Mouse (Mus musculus) cerebellum, adult 2 months (tissue): Measurements from ENCODE around the gene Efnb3. TPM values are rescaled to one million over a fixed set of nuclear protein-coding genes. Genes with fewer than 3 reads are reported as not detected.

Experiments used
- DNase-seq, 2 experiments: peaks; one replicate each; pipeline ENCODE4 v3.0.0; 2021
- H3K27ac ChIP-seq: fragments of 200-500 bp; 2 replicates; pipeline ENCODE4 v1.5.1; 2012; ENCODE audit warnings: low read length, control low read depth, inconsistent platforms; ENCODE audit not compliant: insufficient read depth
- H3K27me3 ChIP-seq: fragments of 200-500 bp; 2 replicates; pipeline ENCODE4 v1.6.1; 2012; ENCODE audit warnings: inconsistent platforms, mild to moderate bottlenecking, low read length, moderate library complexity; ENCODE audit not compliant: control insufficient read depth, insufficient read depth
- H3K4me1 ChIP-seq: fragments of 200-500 bp; 2 replicates; pipeline ENCODE4 v1.6.1; 2011; ENCODE audit warnings: low read length; ENCODE audit not compliant: control insufficient read depth, insufficient read depth
- H3K4me3 ChIP-seq: fragments of 200-500 bp; replicated peaks from 2 replicates; pipeline ENCODE3; 2011; ENCODE audit warnings: mild to moderate bottlenecking, low read depth, low read length, control low read depth; ENCODE audit not compliant: insufficient read depth
- CTCF ChIP-seq: fragments of 200-500 bp; IDR thresholded peaks from 2 replicates; pipeline ENCODE4 v1.5.1; 2011; ENCODE audit warnings: low read depth, mild to moderate bottlenecking, control low read depth, low read length, moderate library complexity, borderline replicate concordance; ENCODE audit not compliant: insufficient read depth
- POLR2A ChIP-seq: fragments of 200-500 bp; IDR thresholded peaks from 2 replicates; pipeline ENCODE4 v1.6.1; 2011; ENCODE audit warnings: low read length, control low read depth, borderline replicate concordance; ENCODE audit not compliant: insufficient read depth
- WGBS: fragments of 180-500 bp; shearing (Covaris S2); methylation state at CpG from one replicate; pipeline ENCODE4 v1.1.7; 2018; 5-methylcytosine and 5-hydroxymethylcytosine counted together
- polyA plus RNA-seq: library from polyadenylated mRNA; depleted of rRNA; stranded (reverse); fragments of >200 nt; gene quantifications from 2 replicates; pipeline ENCODE4 v1.2.3, GENCODE M21; 2012

Gene Efnb3
- polyA plus RNA-seq, 1 experiment = 104 TPM

GRCm38 (mm10) chr11:69604347-69604746 lies 44.3 kb upstream of the Efnb3 start:
- H3K4me3 ChIP-seq = peak overlapping the region; percentile 78
- peak overlapping the region; percentile 97 for H3K27ac ChIP-seq
- DNase-seq = peak; percentile 45 to 57
- H3K4me1 ChIP-seq = peaks cover 28% of the 10 kb centered on the region
- TF ChIP-seq CTCF = no peak
- TF ChIP-seq POLR2A = no peak
- no peaks in the 10 kb centered on the region for H3K27me3 ChIP-seq
- WGBS = 8% methylated on average over 3 of the region's 3 CpGs

GRCm38 (mm10) chr11:69603516-69603915 lies 43.5 kb upstream of the Efnb3 start:
- 5% methylated on average over 8 of the region's 8 CpGs for WGBS
- peak overlapping the region; percentile 78 for H3K4me3 ChIP-seq

GRCm38 (mm10) chr11:69601768-69602167 lies 41.8 kb upstream of the Efnb3 start:
- TF ChIP-seq POLR2A = no peak
- TF ChIP-seq CTCF = no peak
- no peak for DNase-seq
- Histone ChIP-seq H3K27ac (peak overlapping the region; percentile 19; the same call in 1 of the 2 replicates), H3K27me3 (no peaks in the 10 kb centered on the region), H3K4me3 (no peak overlapping the region), H3K4me1 (peaks cover 28% of the 10 kb centered on the region)
- WGBS = 33% methylated on average over 3 of the region's 3 CpGs

More at GRCm38 (mm10) chr11:69603516-69603915, 43.5 kb upstream of the Efnb3 start:
- Histone ChIP-seq H3K4me1 (peaks cover 28% of the 10 kb centered on the region), H3K27ac (peak overlapping the region; percentile 97), H3K27me3 (no peaks in the 10 kb centered on the region)
- DNase-seq = no peak
- TF ChIP-seq POLR2A = no peak
- TF ChIP-seq CTCF = no peak

- WGBS = 6% methylated on average over 6 of the region's 6 CpGs
- peak; percentile 62 to 67 for DNase-seq
- TF ChIP-seq POLR2A = no peak
- TF ChIP-seq CTCF = no peak
- Histone ChIP-seq H3K4me1 (peaks cover 28% of the 10 kb centered on the region), H3K27ac (peak overlapping the region; percentile 55; the same call in 1 of the 2 replicates), H3K27me3 (no peaks in the 10 kb centered on the region), H3K4me3 (no peak overlapping the region)
Measured at GRCm38 (mm10) chr11:69600098-69600497, 40.1 kb upstream of the Efnb3 start.

- no peak for TF ChIP-seq CTCF
- no peak overlapping the region for H3K27ac ChIP-seq
- H3K4me3 ChIP-seq = no peak overlapping the region
- peaks cover 28% of the 10 kb centered on the region for H3K4me1 ChIP-seq
- no peaks in the 10 kb centered on the region for H3K27me3 ChIP-seq
- 21% methylated on average over 9 of the region's 9 CpGs for WGBS
- DNase-seq = no peak
Measured at GRCm38 (mm10) chr11:69599436-69599835, 39.4 kb upstream of the Efnb3 start.

- no peak for DNase-seq
- H3K4me1 ChIP-seq = peaks cover 2% of the 10 kb centered on the region
- WGBS = 95% methylated on average over 6 of the region's 6 CpGs
- H3K4me3 ChIP-seq = no peak overlapping the region
- no peaks in the 10 kb centered on the region for H3K27me3 ChIP-seq
- TF ChIP-seq POLR2A (no peak), CTCF (no peak)
- no peak overlapping the region for H3K27ac ChIP-seq
Measured at GRCm38 (mm10) chr11:69594853-69595252, 34.8 kb upstream of the Efnb3 start.

- H3K4me1 ChIP-seq = no peaks in the 10 kb centered on the region; the same call in 1 of the 2 replicates
- peak overlapping the region; percentile 44; the same call in 1 of the 2 replicates for H3K27ac ChIP-seq
- no peak for TF ChIP-seq POLR2A
- TF ChIP-seq CTCF = no peak
- no peaks in the 10 kb centered on the region for H3K27me3 ChIP-seq
- no peak for DNase-seq
- no peak overlapping the region for H3K4me3 ChIP-seq
- 78% methylated on average over 4 of the region's 4 CpGs for WGBS
Measured at GRCm38 (mm10) chr11:69592799-69593198, 32.8 kb upstream of the Efnb3 start.

GRCm38 (mm10) chr11:69591899-69592637 lies 32.1 kb upstream of the Efnb3 start:
- 14% methylated on average over 7 of the region's 7 CpGs for WGBS

More at GRCm38 (mm10) chr11:69591899-69592637, 32.1 kb upstream of the Efnb3 start:
- TF ChIP-seq POLR2A (no peak), CTCF (no peak)
- peak overlapping the region; percentile 44; the same call in 1 of the 2 replicates for H3K27ac ChIP-seq
- no peak overlapping the region for H3K4me3 ChIP-seq
- H3K4me1 ChIP-seq = no peaks in the 10 kb centered on the region; the same call in 1 of the 2 replicates
- H3K27me3 ChIP-seq = no peaks in the 10 kb centered on the region
- DNase-seq = peak; percentile 57 to 66
